Mouse (Mus musculus) limb, embryonic 11.5 days (tissue): ENCODE measurements around the gene Gm49318. TPM values are rescaled to one million over a fixed set of nuclear protein-coding genes. Genes with fewer than 3 reads are reported as not detected.
A peak's percentile ranks its signal among the peaks of the same experiment; 100 is the strongest.

Source experiments
- ATAC-seq: fragments of 200-750 bp; cut with Nextera tagmentation; 2 replicates; pipeline ENCODE4 v1.8.0; 2017; ENCODE audit warnings: low read depth; ENCODE audit not compliant: insufficient number of reproducible peaks, low FRiP score, low TSS enrichment
- DNase-seq: peaks from one replicate; pipeline ENCODE4 v3.0.0-alpha.2; 2015; ENCODE audit warnings: low spot score
- H3K27ac ChIP-seq: fragments of 300-500 bp; sonication (generic); replicated peaks from 2 replicates; pipeline ENCODE4 v1.5.1; 2014; ENCODE audit warnings: low read depth, mild to moderate bottlenecking, low read length
- H3K27me3 ChIP-seq: fragments of 300-500 bp; sonication (generic); 2 replicates; pipeline ENCODE4 v1.6.1; 2014; ENCODE audit warnings: mild to moderate bottlenecking, low read length, mixed read lengths; ENCODE audit not compliant: control insufficient read depth, insufficient read depth
- H3K36me3 ChIP-seq: fragments of 300-500 bp; sonication (generic); 2 replicates; pipeline ENCODE4 v1.6.1; 2014; ENCODE audit warnings: mild to moderate bottlenecking, low read length, moderate library complexity, mixed read lengths; ENCODE audit not compliant: control insufficient read depth, insufficient read depth
- H3K4me1 ChIP-seq: fragments of 300-500 bp; sonication (generic); 2 replicates; pipeline ENCODE4 v1.6.1; 2014; ENCODE audit warnings: low read length, mixed read lengths; ENCODE audit not compliant: control insufficient read depth, insufficient read depth
- H3K4me2 ChIP-seq: fragments of 300-500 bp; sonication (generic); 2 replicates; pipeline ENCODE4 v1.6.1; 2014; ENCODE audit warnings: low read depth, mild to moderate bottlenecking, moderate library complexity; ENCODE audit not compliant: severe bottlenecking
- H3K4me3 ChIP-seq: fragments of 300-500 bp; sonication (generic); 2 replicates; pipeline ENCODE4 v1.5.1; 2014; ENCODE audit warnings: low read depth, low read length
- H3K9ac ChIP-seq: fragments of 300-500 bp; sonication (generic); 2 replicates; pipeline ENCODE4 v1.6.1; 2014; ENCODE audit warnings: mild to moderate bottlenecking, low read length
- H3K9me3 ChIP-seq: fragments of 300-500 bp; sonication (generic); 2 replicates; pipeline ENCODE4 v1.6.1; 2016; ENCODE audit warnings: low read length; ENCODE audit not compliant: control insufficient read depth
- WGBS: fragments of 180-500 bp; shearing (Covaris S2); extraction: QIAGEN DNeasy Blood & Tissue Kit; methylation state at CpG from one replicate; pipeline ENCODE4 v1.1.7; 2014; 5-methylcytosine and 5-hydroxymethylcytosine counted together
- polyA plus RNA-seq: library from polyadenylated mRNA; unstranded; fragments of >200 nt; fragmentation: Nextera tagmentation; extraction: Ambion mirVana; gene quantifications from 2 replicates; pipeline ENCODE4 v1.2.1, GENCODE M21; 2014

The Gm49318 gene
- not detected in 2 replicates for polyA plus RNA-seq

- Histone ChIP-seq H3K9me3 (no peaks in the 10 kb centered on the region), H3K4me2 (peak within 1 kb of the TSS; percentile 36), H3K4me1 (peaks cover 5% of the 10 kb centered on the region; the same call in 1 of the 2 replicates), H3K9ac (peak within 1 kb of the TSS; percentile 82), H3K27ac (peak within 1 kb of the TSS; percentile 94), H3K36me3 (0 out of 2 replicates have a peak, but pooled peaks cover 2% of the 10 kb centered on the region), H3K27me3 (no peaks in the 10 kb centered on the region), H3K4me3 (peak within 1 kb of the TSS; percentile 62)
- ATAC-seq (peak; percentile 94), DNase-seq (peak; percentile 96)
- 0% methylated on average over 74 of the region's 87 CpGs for WGBS
Observed at GRCm38 (mm10) chr9:22070791-22071573, at the start of gene Gm49318, which contains the start of gene Zfp653. TSS of gene Gm49318 (minus strand) at chr9:22071259. TSS of gene Zfp653 (minus strand) at chr9:22071376.

GRCm38 (mm10) chr9:22119543-22119942, 48.5 kb upstream of the Gm49318 start:
- H3K4me3 ChIP-seq = no peak overlapping the region
- H3K4me1 ChIP-seq = peaks cover 8% of the 10 kb centered on the region; the same call in 1 of the 2 replicates
- no peaks in the 10 kb centered on the region for H3K27me3 ChIP-seq
- no peaks in the 10 kb centered on the region for H3K9me3 ChIP-seq
- H3K9ac ChIP-seq = no peak overlapping the region
- no peak overlapping the region for H3K4me2 ChIP-seq
- 96% methylated on average over 4 of the region's 4 CpGs for WGBS
- no peak for ATAC-seq
- no peak overlapping the region for H3K27ac ChIP-seq
- no peak for DNase-seq
- H3K36me3 ChIP-seq = no peaks in the 10 kb centered on the region

GRCm38 (mm10) chr9:22117754-22118456, 46.8 kb upstream of the Gm49318 start:
- peaks cover 8% of the 10 kb centered on the region; the same call in 1 of the 2 replicates for H3K4me1 ChIP-seq
- peak overlapping the region; percentile 85 for H3K4me3 ChIP-seq
- H3K9ac ChIP-seq = no peak overlapping the region
- no peak for ATAC-seq
- H3K36me3 ChIP-seq = peaks cover 2% of the 10 kb centered on the region; the same call in 1 of the 2 replicates
- no peaks in the 10 kb centered on the region for H3K9me3 ChIP-seq
- no peaks in the 10 kb centered on the region for H3K27me3 ChIP-seq
- DNase-seq = peak; percentile 54
- H3K27ac ChIP-seq = no peak overlapping the region
- 44% methylated on average over 10 of the region's 10 CpGs for WGBS
- peak overlapping the region; percentile 73 for H3K4me2 ChIP-seq

- WGBS = under 1% methylated on average over 52 of the region's 52 CpGs
- Histone ChIP-seq H3K9ac (peak within 1 kb of the TSS; percentile 91), H3K4me2 (peak within 1 kb of the TSS; percentile 73), H3K36me3 (peaks cover 2% of the 10 kb centered on the region; the same call in 1 of the 2 replicates), H3K27me3 (no peaks in the 10 kb centered on the region), H3K9me3 (no peaks in the 10 kb centered on the region), H3K4me3 (peak within 1 kb of the TSS; percentile 85), H3K4me1 (peaks cover 8% of the 10 kb centered on the region; the same call in 1 of the 2 replicates), H3K27ac (peak within 1 kb of the TSS; percentile 59; the same call in 1 of the 2 replicates)
- ATAC-seq (peak; percentile 93), DNase-seq (peak; percentile 96)
Observed at GRCm38 (mm10) chr9:22116740-22117426, 45.8 kb upstream of the Gm49318 start, which contains the start of gene Elof1. TSS of gene Elof1 (minus strand) at chr9:22117172.

- Histone ChIP-seq H3K9ac (peak overlapping the region; percentile 91), H3K4me2 (peak overlapping the region; percentile 73), H3K9me3 (no peaks in the 10 kb centered on the region), H3K27me3 (no peaks in the 10 kb centered on the region), H3K4me1 (peaks cover 8% of the 10 kb centered on the region; the same call in 1 of the 2 replicates), H3K36me3 (peaks cover 2% of the 10 kb centered on the region; the same call in 1 of the 2 replicates), H3K27ac (no peak overlapping the region), H3K4me3 (peak overlapping the region; percentile 85)
- DNase-seq (no peak), ATAC-seq (no peak)
- 38% methylated on average over 15 of the region's 15 CpGs for WGBS
Observed at GRCm38 (mm10) chr9:22116086-22116485, 45.0 kb upstream of the Gm49318 start.

- ATAC-seq (no peak), DNase-seq (no peak)
- no peak overlapping the region; the same call in 1 of the 2 replicates for H3K9ac ChIP-seq
- H3K9me3 ChIP-seq = no peaks in the 10 kb centered on the region
- peaks cover 2% of the 10 kb centered on the region; the same call in 1 of the 2 replicates for H3K36me3 ChIP-seq
- H3K4me3 ChIP-seq = peak overlapping the region; percentile 85; the same call in 1 of the 2 replicates
- WGBS = 96% methylated on average over 4 of the region's 4 CpGs
- peaks cover 8% of the 10 kb centered on the region; the same call in 1 of the 2 replicates for H3K4me1 ChIP-seq
- H3K4me2 ChIP-seq = peak overlapping the region; percentile 73
- no peak overlapping the region for H3K27ac ChIP-seq
- H3K27me3 ChIP-seq = no peaks in the 10 kb centered on the region
Observed at GRCm38 (mm10) chr9:22115635-22116034, 44.6 kb upstream of the Gm49318 start.

- Histone ChIP-seq H3K27ac (no peak overlapping the region), H3K36me3 (peaks cover 4% of the 10 kb centered on the region; the same call in 1 of the 2 replicates), H3K27me3 (no peaks in the 10 kb centered on the region), H3K4me3 (no peak overlapping the region), H3K4me1 (no peaks in the 10 kb centered on the region), H3K9me3 (no peaks in the 10 kb centered on the region), H3K4me2 (no peak overlapping the region), H3K9ac (no peak overlapping the region)
- WGBS = 92% methylated on average over 9 of the region's 9 CpGs
- no peak for ATAC-seq
- no peak for DNase-seq
Observed at GRCm38 (mm10) chr9:22108194-22108593, 37.1 kb upstream of the Gm49318 start.
